Mouse (Mus musculus) adrenal gland (tissue): ENCODE results near the gene Smpdl3a.

Experiments
- intact Hi-C: fragments of 180-260 bp; cut with DNase I; formaldehyde crosslinking; loops from one replicate; pipeline ENCODE4 v1.15.1; 2025
- long read RNA-seq, 2 experiments: library from polyadenylated mRNA; unstranded; transcript quantifications; one replicate each; pipeline ENCODE4 v2.0.0; 2020; ENCODE audit warnings: borderline replicate concordance in 1 of 2; ENCODE audit not compliant: insufficient replicate concordance in 1 of 2

The Smpdl3a gene
- long read RNA-seq, experiment 1, transcript Smpdl3a-201 (8 exons, 1,961 nt), result major isoform, 13 of 17 reads
- long read RNA-seq, experiment 1, partial matches to known transcripts, result 0 of 17 reads
- long read RNA-seq, experiment 1, other reads (novel, unspliced or antisense), result 4 of 17 reads
- long read RNA-seq, experiment 2, transcript Smpdl3a-201 (8 exons, 1,961 nt), result major isoform, 26 of 27 reads
- long read RNA-seq, experiment 2, partial matches to known transcripts, result 0 of 27 reads
- long read RNA-seq, experiment 2, other reads (novel, unspliced or antisense), result 1 of 27 reads

- intact Hi-C loops, result no loop called here
Measured at GRCm38 (mm10) chr10:57794018-57794417, at the start of gene Smpdl3a. TSS of gene Smpdl3a (plus strand) at chr10:57794335.

- intact Hi-C loops, result no loop called here
Measured at GRCm38 (mm10) chr10:57745452-57745851, 48.7 kb upstream of the Smpdl3a start.

GRCm38 (mm10) chr10:57747127-57747526 is 47.0 kb upstream of the Smpdl3a start:
- intact Hi-C loops, result no loop called here

- intact Hi-C loops, result no loop called here
Measured at GRCm38 (mm10) chr10:57753343-57753742, 40.8 kb upstream of the Smpdl3a start.

GRCm38 (mm10) chr10:57755201-57755736 is 38.9 kb upstream of the Smpdl3a start:
- intact Hi-C loops, result no loop called here

- intact Hi-C loops, result no loop called here
Measured at GRCm38 (mm10) chr10:57758999-57759398, 35.1 kb upstream of the Smpdl3a start.

GRCm38 (mm10) chr10:57760694-57761093 is 33.4 kb upstream of the Smpdl3a start:
- intact Hi-C loops, result no loop called here

DNA sequence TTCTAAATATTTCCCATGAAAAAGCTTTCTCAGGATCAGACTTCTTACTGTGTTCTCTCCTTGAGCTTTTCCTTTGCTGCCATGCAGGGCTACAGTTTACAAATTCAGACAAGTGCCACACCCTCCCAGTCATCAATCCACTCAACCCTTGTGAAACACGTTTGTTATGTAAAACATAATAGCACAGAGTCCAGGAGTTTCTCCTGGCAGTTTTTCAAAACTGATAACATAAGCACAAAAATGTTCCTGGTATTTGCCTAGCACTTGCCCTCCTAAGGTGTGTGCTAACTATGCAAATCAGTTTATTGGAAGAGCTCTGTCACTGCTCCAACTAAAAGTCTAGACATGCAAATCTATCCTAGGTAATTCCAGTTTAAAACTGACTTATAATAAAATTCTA is 31.1 kb upstream of the Smpdl3a start:
- intact Hi-C loops, result no loop called here

DNA sequence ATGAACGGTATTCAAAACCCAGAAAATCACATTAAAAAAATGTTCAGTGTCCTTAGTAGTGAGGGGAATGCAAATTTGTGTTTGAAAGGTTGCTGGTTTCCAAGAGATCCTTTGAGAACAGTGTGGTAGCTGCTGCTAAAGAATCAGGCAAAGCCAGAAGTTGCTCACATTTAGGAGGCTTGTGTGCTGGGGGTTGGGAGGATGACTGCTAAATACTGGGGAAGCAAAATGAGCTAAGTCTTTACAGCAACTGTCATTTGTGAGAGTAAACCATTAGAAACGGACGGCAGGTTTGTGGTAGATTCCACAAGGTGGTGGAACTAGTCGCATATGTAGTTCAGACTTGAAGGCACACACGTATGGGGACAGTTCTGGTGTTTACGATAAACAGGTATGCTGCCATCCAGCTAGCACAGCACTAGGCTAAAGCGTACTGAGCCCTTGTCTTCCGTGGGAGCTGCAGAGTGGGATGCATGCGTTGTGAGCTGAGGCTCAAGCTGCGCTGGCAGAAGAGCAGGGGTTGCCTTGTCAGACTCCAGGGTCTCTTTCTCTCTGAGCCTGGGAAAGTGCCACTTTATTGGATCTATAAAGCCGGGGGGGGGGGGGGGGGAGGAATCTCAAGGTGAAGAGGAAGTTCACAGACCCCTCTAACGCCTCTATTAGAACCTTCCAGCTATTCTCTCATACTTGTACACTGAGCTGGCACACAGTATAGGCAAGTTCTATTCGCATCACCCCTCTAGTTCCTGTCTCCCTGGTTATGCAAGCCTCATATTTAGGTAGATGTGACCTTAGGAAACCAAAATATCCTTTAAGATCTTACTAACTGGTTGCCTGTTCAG is 10.6 kb upstream of the Smpdl3a start:
- intact Hi-C loops, result no loop called here

GRCm38 (mm10) chr10:57784131-57784875 is 9.8 kb upstream of the Smpdl3a start:
- intact Hi-C loops, result no loop called here

DNA sequence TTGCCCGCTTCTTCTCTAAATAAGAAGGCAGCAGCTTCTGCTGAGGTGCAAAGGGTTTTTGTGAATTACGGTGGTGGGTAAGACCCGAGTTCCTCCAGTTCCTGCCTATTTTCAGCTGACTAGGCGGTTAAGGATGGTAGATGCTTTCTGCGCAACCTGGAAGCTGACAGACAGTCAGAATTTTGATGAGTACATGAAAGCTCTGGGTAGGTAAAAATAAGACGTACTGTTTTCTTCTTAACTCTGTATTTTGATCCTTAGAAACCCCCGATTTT is 9.3 kb upstream of the Smpdl3a start, which contains the start of gene Fabp7:
Gene Fabp7, plus strand, starts transcription at position 6 of the 275 bp plus-strand sequence.
- intact Hi-C loops, result no loop called here

DNA sequence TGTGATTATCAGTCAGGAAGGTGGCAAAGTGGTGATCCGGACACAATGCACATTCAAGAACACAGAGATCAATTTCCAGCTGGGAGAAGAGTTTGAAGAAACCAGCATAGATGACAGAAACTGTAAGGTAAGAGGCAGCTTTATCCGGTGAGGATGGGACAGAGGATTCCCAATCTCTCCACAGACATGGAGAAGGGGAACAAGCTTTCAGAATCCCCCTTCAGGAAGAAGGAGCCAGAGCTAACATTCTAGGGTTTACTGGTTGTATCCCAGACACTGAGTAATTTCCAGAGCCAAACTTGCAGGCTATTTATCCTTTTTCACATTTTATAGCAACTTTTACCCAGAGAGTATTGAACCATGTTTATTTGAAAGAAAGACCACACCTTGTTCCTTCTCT is 8.6 kb upstream of the Smpdl3a start:
- intact Hi-C loops, result no loop called here

GRCm38 (mm10) chr10:57792957-57793356 is 1.2 kb upstream of the Smpdl3a start:
- intact Hi-C loops, result no loop called here

DNA sequence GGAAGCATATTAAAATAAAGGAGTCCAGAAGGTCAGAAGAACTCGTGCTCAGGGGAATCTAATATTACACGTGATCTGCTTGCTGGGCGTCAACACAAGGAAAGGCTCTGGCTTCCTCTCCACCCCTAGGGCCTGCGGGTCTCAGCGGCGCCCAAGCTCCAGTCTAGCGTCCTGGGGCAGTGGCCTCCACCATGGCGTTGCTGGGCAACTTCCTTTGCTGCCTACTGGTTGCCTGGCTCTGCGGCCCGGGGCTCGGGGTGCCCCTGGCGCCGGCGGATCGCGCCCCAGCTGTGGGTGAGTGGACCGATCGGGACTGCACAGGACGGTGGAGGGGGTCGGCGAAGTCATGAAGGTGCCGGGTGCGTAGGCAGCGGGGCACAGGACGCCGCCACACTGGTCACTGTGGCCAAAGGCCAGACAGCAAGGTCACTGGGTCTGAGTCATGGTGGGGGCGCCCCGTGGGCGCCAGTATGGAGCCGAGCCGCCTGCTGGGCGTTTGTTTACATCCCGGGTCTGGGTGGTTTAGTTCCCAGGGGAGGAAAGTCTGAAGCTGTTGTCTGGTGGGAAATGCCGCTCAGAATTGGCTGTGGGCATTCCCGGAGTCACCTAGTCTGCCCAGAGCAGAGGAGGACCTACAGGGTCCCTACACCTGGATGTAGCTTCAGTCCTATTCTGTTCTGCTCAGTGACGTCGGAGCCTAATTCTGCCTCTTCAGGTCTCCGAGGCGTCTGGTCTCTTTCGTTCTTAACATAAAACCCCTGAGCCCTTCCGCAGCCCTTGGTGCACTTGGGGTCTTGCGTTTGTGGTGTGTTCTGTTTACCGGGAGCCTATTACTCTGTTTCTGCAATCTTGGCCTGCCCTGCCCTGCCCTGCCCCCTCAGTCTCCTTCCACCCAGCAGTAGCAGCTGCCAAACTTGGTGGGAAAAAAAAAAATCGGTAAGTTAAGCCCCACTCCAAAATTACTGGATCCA is 641 bp downstream of the Smpdl3a start:
- intact Hi-C loops, result no loop called here

DNA sequence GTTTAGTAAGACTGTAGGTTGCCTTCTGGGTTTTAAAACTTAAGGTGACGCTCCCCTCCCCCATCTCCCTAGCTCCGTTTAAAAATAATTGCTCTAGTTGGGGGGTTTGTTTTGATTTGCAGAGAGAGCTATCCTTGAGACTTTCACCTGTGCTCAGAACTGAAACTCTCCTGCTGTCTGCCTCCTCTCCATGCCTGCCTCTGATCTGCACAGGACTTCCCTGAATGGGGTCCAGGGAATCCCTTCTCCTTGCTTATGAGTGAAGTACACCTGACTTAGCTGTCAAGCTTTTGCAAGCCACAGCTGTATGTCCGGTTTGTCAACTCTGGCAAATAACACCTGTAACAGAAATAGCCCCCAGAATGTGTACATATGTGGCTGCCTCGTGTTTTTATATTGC is 1.4 kb downstream of the Smpdl3a start:
- intact Hi-C loops, result no loop called here

DNA sequence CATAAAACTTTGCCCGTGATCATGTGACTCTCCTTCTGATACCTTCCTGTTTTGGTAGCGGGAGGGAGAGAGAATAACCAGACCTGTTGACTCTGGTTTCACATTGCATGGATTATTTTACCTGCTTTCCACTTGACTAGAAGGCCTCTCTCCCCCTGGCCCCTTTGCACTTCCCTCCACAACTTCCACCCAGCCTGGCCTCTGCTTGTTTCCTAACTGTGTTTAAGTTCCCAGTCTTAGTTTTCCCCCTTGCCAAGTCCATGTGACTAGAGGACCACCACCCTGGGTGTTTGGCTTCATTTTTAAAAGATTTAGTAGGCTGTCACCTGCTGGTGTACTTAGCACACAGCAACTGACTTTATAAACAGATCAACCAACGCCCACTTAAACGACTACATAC is 1.9 kb downstream of the Smpdl3a start:
- intact Hi-C loops, result loop anchor here (2.0 kb wide), 1 partner anchor 53 kb away; no protein-coding TSS in a partner anchor

DNA sequence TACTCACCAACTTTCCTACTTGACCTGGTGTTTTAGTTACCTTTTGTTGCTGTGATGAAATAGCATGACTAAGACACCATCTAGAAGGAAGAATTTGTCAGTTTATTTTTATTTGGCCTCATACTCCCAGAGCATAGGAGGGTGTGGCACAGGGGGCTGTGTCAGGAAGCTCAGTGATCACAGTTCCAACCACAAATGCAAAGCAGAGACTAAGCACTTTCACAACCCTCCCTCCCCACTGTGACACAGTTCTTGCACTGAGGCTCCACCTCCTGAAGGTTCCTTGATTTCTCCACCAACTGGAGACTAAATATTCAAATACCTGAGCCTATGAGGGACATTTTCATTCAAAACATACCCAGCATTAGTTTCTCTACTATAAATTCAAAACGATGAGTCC is 5.4 kb downstream of the Smpdl3a start:
- intact Hi-C loops, result no loop called here

GRCm38 (mm10) chr10:57807754-57808153 is 13.6 kb downstream of the Smpdl3a start:
- intact Hi-C loops, result no loop called here

DNA sequence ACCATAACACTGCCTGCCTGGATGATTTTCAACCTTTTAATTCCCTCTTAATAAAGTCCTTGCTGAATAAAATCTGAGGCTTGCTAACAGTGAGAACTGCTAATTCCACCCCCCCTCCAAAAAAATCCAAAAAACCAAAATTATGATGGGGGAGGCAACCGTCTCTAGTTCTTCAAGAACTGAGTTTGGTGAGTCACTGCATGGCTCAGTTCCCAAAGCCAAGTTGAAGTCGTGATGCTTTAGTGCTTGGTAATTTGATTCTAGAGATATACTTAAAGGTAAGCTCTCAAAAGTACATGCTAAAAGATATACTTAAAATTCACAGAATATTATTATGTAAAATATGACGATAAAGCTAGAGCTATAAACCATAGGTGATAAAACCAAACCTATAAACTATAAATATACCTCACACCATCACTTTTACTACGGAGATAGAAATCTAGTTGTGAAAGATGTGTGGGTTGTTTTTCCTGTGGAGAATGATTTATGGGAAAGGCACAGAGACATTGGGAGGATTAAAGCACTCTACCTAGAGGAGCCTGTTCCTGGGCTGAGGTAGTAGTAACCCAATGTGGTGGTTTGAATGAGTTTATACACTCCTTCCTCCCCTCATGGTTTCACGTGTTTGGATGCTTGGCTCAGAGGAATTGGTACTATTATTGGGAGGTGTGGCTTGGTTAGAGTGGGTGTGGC is 18.2 kb downstream of the Smpdl3a start:
- intact Hi-C loops, result no loop called here

GRCm38 (mm10) chr10:57814295-57814694 is 20.2 kb downstream of the Smpdl3a start:
- intact Hi-C loops, result no loop called here
